Mouse (Mus musculus) spleen, postnatal 14 days (tissue): Measurements from ENCODE around the gene Pam.
"Not testable (repeated sequence)": the region's sequence is repeated elsewhere in the genome, so short reads cannot be mapped to it uniquely, and the experiment has no call there.

Experiments
- DNase-seq, 2 experiments: peaks; one replicate each; pipeline ENCODE4 v3.0.0; 2021 to 2022; ENCODE audit warnings: low spot score in 2 of 2

The Pam gene

GRCm38 (mm10) chr1:97769294-97769903 is 326.0 kb downstream of the Pam start:
- DNase-seq: peak in 1 of 2 experiments; percentile 7

DNA sequence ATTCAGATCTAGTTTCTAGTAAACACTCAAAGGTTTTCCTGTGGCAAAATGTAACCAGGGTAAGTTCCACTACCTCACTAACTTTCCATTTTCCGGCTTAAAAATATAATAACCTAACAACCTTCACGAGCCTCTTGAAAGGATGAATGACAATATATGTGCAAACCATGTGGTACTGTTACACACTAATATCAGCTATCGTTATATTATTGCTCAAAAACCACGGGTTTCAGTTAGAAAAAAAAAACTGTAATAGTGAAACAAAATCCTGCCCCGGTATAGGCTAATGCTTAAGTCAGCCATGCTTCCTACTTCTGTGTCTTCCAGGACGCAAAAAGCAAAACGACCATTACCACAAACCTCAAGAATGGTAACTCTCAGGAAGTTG is 326.5 kb downstream of the Pam start:
- no peak for DNase-seq

GRCm38 (mm10) chr1:97768089-97768488 is 327.4 kb downstream of the Pam start:
- DNase-seq: no peak

DNA sequence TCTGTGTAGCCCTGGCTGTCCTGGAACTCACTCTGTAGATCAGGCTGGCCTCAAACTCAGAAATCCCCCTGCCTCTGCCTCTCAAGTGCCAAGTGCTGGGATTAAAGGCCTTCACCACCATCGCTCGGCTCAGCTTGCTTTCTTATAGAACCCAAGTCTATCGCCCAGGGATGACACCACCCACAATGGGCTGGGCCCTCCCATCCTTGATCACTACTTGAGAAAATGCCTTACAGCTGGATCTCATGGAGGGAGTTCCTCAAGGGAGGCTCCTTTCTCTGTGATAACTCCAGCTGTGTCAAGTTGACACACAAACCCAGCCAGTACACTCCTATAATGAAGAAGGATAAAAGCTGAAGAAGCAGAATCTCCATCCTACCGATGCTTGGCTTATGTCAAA is 329.7 kb downstream of the Pam start:
- not testable (repeated sequence) for DNase-seq

DNA sequence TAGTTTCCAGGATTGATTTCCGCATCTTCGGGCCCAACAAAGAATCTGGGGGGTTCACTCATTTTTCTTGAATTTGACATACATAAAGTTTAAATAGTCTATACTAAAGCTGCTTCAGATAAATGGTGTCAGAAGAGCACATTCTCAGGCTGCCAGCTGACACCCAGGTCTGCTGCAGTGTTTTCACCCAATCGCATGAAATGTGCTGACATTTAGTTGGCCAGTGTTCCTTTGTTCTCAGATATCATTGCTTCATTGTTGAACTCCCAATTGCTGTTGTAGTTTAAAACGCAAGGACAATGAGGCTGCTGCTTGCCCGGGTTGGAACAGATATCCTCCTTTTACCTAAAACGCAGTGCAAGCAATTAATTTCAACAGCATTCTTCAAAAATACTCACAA is 334.0 kb downstream of the Pam start:
- DNase-seq: no peak

- no peak for DNase-seq
These were observed 334.8 kb downstream of the Pam start for GRCm38 (mm10) chr1:97760598-97760997.

GRCm38 (mm10) chr1:97759841-97760240 is 335.6 kb downstream of the Pam start:
- no peak for DNase-seq

- no peak for DNase-seq
These were observed 341.1 kb downstream of the Pam start for GRCm38 (mm10) chr1:97754392-97754791.

DNA sequence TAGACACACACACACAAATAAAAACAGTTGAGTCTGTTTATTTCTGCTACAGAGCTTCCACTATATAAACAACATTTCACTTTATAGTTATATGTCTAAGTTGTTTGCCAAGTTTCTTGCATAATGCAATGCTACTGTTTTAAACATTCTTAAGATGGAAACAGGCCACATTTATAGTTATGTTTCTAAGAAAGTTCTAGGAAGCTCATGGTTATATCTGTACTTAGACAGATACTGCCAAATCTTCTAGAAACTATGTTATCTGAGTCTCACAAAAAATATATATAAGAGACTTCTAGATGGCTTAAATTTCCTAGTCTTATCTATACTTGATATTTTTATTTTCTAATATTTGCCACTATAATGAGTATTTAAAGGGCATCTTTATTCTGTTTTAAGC is 342.2 kb downstream of the Pam start:
- no peak for DNase-seq

GRCm38 (mm10) chr1:97748163-97748562 is 347.3 kb downstream of the Pam start:
- DNase-seq: no peak

GRCm38 (mm10) chr1:97746261-97746660 is 349.2 kb downstream of the Pam start:
- no peak for DNase-seq

DNA sequence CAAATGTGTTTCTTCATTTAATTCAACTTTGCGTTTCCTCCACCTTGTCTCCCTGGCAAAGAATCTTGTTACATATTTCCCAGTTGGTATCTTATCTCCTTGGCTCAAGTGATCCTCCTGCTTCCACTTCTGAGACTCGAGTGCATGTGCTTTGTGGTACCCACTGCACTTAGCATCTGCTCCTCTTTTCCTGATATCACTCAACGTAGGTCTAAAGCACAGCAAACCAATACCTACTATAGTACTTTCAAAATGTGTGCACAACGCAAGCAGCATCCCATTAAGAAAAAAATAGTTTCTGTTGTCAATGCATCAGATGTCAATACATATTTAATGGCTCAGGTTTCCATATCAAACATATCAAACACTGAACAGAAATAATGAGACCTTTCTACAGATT is 349.7 kb downstream of the Pam start:
- DNase-seq: no peak
